Comparison of ENCODE assay signal across 17 mouse cellular contexts in genomic region chr1:54808401-54809097, GRCm38 (mm10).
"Had no signal": no experiment of that assay in that cellular context is flagged by ENCODE, and none has a peak within 500 bp of the region (broad histone marks: within the 10 kb centered on the region; RNA-seq: fewer than 3 reads in every experiment).

No protein-coding gene starts in this region.

- H3K27me3 ChIP-seq: midbrain, embryonic 13.5 days; neural tube, embryonic 13.5 days; neural tube, embryonic 15.5 days had no signal

- H3K27ac ChIP-seq: midbrain, embryonic 10.5 days; midbrain, embryonic 13.5 days; neural tube, embryonic 13.5 days; neural tube, embryonic 15.5 days had no signal

- H3K36me3 ChIP-seq: midbrain, embryonic 10.5 days; midbrain, embryonic 13.5 days; neural tube, embryonic 13.5 days; neural tube, embryonic 15.5 days had no signal

- H3K4me3 ChIP-seq: midbrain, embryonic 10.5 days; midbrain, embryonic 13.5 days; myocyte; neural tube, embryonic 13.5 days; neural tube, embryonic 15.5 days had no signal

- H3K9me3 ChIP-seq: midbrain, embryonic 10.5 days; midbrain, embryonic 13.5 days; neural tube, embryonic 13.5 days; neural tube, embryonic 15.5 days had no signal

- DNase-seq: lung, adult 18-20 months; lung, embryonic 14.5 days; lung, postnatal 10 days; lung, postnatal 4 days; retina, postnatal 1 day; right cerebral cortex, adult 18-20 months; right cerebral cortex, postnatal 25 days; right cerebral cortex, postnatal 4 days; spleen, adult 18-20 months; thymus, adult 18-20 months; thymus, postnatal 14 days; thymus, postnatal 4 days had no signal

- H3K4me1 ChIP-seq: midbrain, embryonic 10.5 days; midbrain, embryonic 13.5 days; neural tube, embryonic 13.5 days; neural tube, embryonic 15.5 days had no signal
